ENCODE assay signal across 8 mouse cellular contexts in the genomic region with DNA sequence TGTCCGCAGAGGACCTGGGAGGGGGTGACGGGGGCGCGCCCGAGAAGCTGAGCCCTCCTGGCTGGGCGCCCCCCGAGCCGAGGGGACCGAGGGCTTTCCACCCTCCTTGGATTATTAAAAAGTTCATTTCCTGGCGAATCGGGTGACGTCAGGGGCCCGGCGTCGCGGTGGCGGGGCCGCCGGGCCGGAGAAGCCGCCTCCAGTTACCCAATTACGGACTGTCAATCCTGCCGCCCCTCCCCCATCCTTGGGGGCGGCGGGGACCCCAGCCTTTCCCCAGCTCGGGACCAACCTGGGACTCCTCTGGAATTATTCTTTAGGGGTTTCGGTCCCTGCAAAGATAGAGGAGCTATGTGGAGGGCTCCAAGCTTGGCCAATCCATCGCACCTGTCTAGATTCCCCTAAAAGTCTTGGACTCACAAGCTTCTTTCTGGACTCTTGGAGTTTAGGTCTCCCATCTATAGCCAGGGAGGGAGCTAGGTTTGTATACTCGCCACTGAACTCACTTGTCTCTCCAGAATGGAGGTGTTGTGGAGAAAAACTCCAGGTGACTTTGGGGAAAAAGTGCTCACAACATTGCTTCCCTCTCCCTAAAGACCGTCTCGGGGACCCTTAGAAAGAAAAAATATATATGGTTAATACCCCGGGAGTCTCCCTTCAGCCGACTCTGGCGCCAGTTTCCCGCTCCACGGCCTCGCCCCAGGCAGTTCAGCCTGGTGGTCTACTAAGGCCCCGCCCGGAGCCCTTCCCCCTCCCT. TPM values are rescaled to one million over a fixed set of nuclear protein-coding genes. Genes with fewer than 3 reads are reported as not detected.
DNase-seq lines count a peak whose midpoint lies in the region; ATAC-seq lines count a peak whose summit lies in the region.

No protein-coding gene starts in this region.

- H3K27ac ChIP-seq in forebrain, embryonic 14.5 days (ENCODE audit: low read depth, low read length), result no peak overlapping the region
- H3K27ac ChIP-seq in intestine, embryonic 14.5 days (ENCODE audit: low read depth), result no peak overlapping the region
- no peak overlapping the region for H3K27ac ChIP-seq in lung, embryonic 16.5 days (ENCODE audit: low read length)
- H3K27ac ChIP-seq in stomach, embryonic 16.5 days (ENCODE audit: low read length), result no peak overlapping the region

- peak; percentile 31 to 36 for DNase-seq in cerebellum, postnatal 10 days
- DNase-seq in cerebellum, postnatal 4 days (ENCODE audit: low spot score in 2 of 2), result no peak
- DNase-seq in forebrain, embryonic 14.5 days (ENCODE audit: low spot score), result no peak
- DNase-seq in intestine, embryonic 14.5 days (ENCODE audit: low spot score), result peak; percentile 72
- DNase-seq in cerebellum, adult 11 months, result no peak

- H3K4me1 ChIP-seq in forebrain, embryonic 14.5 days (ENCODE audit: control insufficient read depth, insufficient read depth, low read length), result peaks cover 10% of the 10 kb centered on the region; the same call in 1 of the 2 replicates
- H3K4me1 ChIP-seq in intestine, embryonic 14.5 days (replicated peaks; ENCODE audit: control insufficient read depth, insufficient read depth, low read length), result peaks cover 29% of the 10 kb centered on the region
- H3K4me1 ChIP-seq in lung, embryonic 16.5 days (replicated peaks; ENCODE audit: control insufficient read depth, insufficient read depth, low read length), result peaks cover 40% of the 10 kb centered on the region
- peaks cover 31% of the 10 kb centered on the region for H3K4me1 ChIP-seq in stomach, embryonic 16.5 days (ENCODE audit: control insufficient read depth, insufficient read depth, low read length)

- H3K27me3 ChIP-seq in forebrain, embryonic 14.5 days (replicated peaks; ENCODE audit: control insufficient read depth, insufficient read depth, low read length), result peaks cover 100% of the 10 kb centered on the region
- peaks cover 100% of the 10 kb centered on the region for H3K27me3 ChIP-seq in intestine, embryonic 14.5 days (replicated peaks; ENCODE audit: control insufficient read depth, insufficient read depth, low read length)
- H3K27me3 ChIP-seq in lung, embryonic 16.5 days (ENCODE audit: control insufficient read depth, insufficient read depth, low read depth, low read length), result peaks cover 100% of the 10 kb centered on the region
- H3K27me3 ChIP-seq in stomach, embryonic 16.5 days (ENCODE audit: control insufficient read depth, insufficient read depth, low read length), result peaks cover 100% of the 10 kb centered on the region

- WGBS in forebrain, embryonic 14.5 days, result under 1% methylated on average over 38 of the region's 39 CpGs
- WGBS in intestine, embryonic 14.5 days, result 1% methylated on average over 39 of the region's 39 CpGs
- 2% methylated on average over 37 of the region's 39 CpGs for WGBS in lung, embryonic 16.5 days
- 3% methylated on average over 39 of the region's 39 CpGs for WGBS in stomach, embryonic 16.5 days

- peak overlapping the region; percentile 19 for H3K4me3 ChIP-seq in forebrain, embryonic 14.5 days (ENCODE audit: low read depth, low read length)
- H3K4me3 ChIP-seq in intestine, embryonic 14.5 days (ENCODE audit: low read depth, low read length), result peak overlapping the region; percentile 26
- H3K4me3 ChIP-seq in lung, embryonic 16.5 days (ENCODE audit: low read length), result peak overlapping the region; percentile 52
- H3K4me3 ChIP-seq in stomach, embryonic 16.5 days (replicated peaks; ENCODE audit: low read length), result peak overlapping the region; percentile 51

- H3K9ac ChIP-seq in forebrain, embryonic 14.5 days (ENCODE audit: low read length), result no peak overlapping the region
- no peak overlapping the region; the same call in 1 of the 2 replicates for H3K9ac ChIP-seq in intestine, embryonic 14.5 days (ENCODE audit: low read length)
- H3K9ac ChIP-seq in lung, embryonic 16.5 days (ENCODE audit: low read length), result peak overlapping the region; percentile 61
- H3K9ac ChIP-seq in stomach, embryonic 16.5 days (ENCODE audit: low read length), result peak overlapping the region; percentile 54; the same call in 1 of the 2 replicates

- no peaks in the 10 kb centered on the region for H3K36me3 ChIP-seq in forebrain, embryonic 14.5 days (ENCODE audit: control insufficient read depth, insufficient read depth, low read length)
- H3K36me3 ChIP-seq in intestine, embryonic 14.5 days (ENCODE audit: control insufficient read depth, insufficient read depth, low read length), result no peaks in the 10 kb centered on the region
- no peaks in the 10 kb centered on the region for H3K36me3 ChIP-seq in lung, embryonic 16.5 days (ENCODE audit: control insufficient read depth, insufficient read depth, low read length)
- H3K36me3 ChIP-seq in stomach, embryonic 16.5 days (ENCODE audit: control insufficient read depth, insufficient read depth, low read length), result no peaks in the 10 kb centered on the region

- ATAC-seq in forebrain, embryonic 14.5 days, result no peak
- no peak for ATAC-seq in intestine, embryonic 14.5 days (replicated peaks; ENCODE audit: low FRiP score, low TSS enrichment, low read depth)
- ATAC-seq in lung, embryonic 16.5 days (ENCODE audit: low read depth), result no peak
- no peak for ATAC-seq in stomach, embryonic 16.5 days (ENCODE audit: insufficient read depth, low FRiP score)
- no peak for ATAC-seq in frontal cortex, adult (ENCODE audit: low TSS enrichment)

- H3K9me3 ChIP-seq in forebrain, embryonic 14.5 days (replicated peaks; ENCODE audit: control insufficient read depth, low read length), result no peaks in the 10 kb centered on the region
- no peaks in the 10 kb centered on the region for H3K9me3 ChIP-seq in intestine, embryonic 14.5 days (ENCODE audit: control insufficient read depth, low read length)
- H3K9me3 ChIP-seq in lung, embryonic 16.5 days (ENCODE audit: control insufficient read depth, low read length), result no peaks in the 10 kb centered on the region
- H3K9me3 ChIP-seq in stomach, embryonic 16.5 days (replicated peaks; ENCODE audit: control insufficient read depth, low read length), result no peaks in the 10 kb centered on the region

- H3K4me2 ChIP-seq in forebrain, embryonic 14.5 days (ENCODE audit: low read length), result peak overlapping the region; percentile 45
- peak overlapping the region; percentile 62 for H3K4me2 ChIP-seq in intestine, embryonic 14.5 days (ENCODE audit: low read length)
- peak overlapping the region; percentile 83 for H3K4me2 ChIP-seq in lung, embryonic 16.5 days (ENCODE audit: low read depth, low read length)
- H3K4me2 ChIP-seq in stomach, embryonic 16.5 days (ENCODE audit: low read depth, low read length), result peak overlapping the region; percentile 70

RNA-seq across cellular contexts. Expression of a gene that starts 3.8 kb away (rescaled TPM):
- 1.5 and 1.6 TPM in 2 replicates for polyA plus RNA-seq in forebrain, embryonic 14.5 days (2014; fragmentation: Nextera tagmentation; extraction: Ambion mirVana)
- 3.7 and 4.7 TPM in 2 replicates for polyA plus RNA-seq in intestine, embryonic 14.5 days (2014; fragmentation: Nextera tagmentation; extraction: Ambion mirVana)
- polyA plus RNA-seq in lung, embryonic 16.5 days (2015; fragmentation: Nextera tagmentation; extraction: Ambion mirVana), result 23.6 and 23.9 TPM in 2 replicates
- polyA plus RNA-seq in stomach, embryonic 16.5 days (2015; fragmentation: Nextera tagmentation; extraction: Ambion mirVana), result 5.5 TPM in 2 replicates

RNA-seq across cellular contexts. Expression of a gene that starts 24.6 kb away (rescaled TPM):
- polyA plus RNA-seq in forebrain, embryonic 14.5 days (2014; fragmentation: Nextera tagmentation; extraction: Ambion mirVana), result not detected in 2 replicates
- not detected in 2 replicates for polyA plus RNA-seq in intestine, embryonic 14.5 days (2014; fragmentation: Nextera tagmentation; extraction: Ambion mirVana)
- polyA plus RNA-seq in lung, embryonic 16.5 days (2015; fragmentation: Nextera tagmentation; extraction: Ambion mirVana), result not detected in 2 replicates
- polyA plus RNA-seq in stomach, embryonic 16.5 days (2015; fragmentation: Nextera tagmentation; extraction: Ambion mirVana), result not detected in 2 replicates

Comparison
In these comparisons a context has a peak if more than half of its experiments do, and no peak if none do; other contexts are left out.
1. DNase-seq: peak in cerebellum, postnatal 10 days (2 of 2) and intestine, embryonic 14.5 days (single experiment); none in cerebellum, postnatal 4 days (0 of 2), forebrain, embryonic 14.5 days (single experiment) and cerebellum, adult 11 months (single experiment).
2. H3K9ac ChIP-seq: peak in lung, embryonic 16.5 days (single experiment) and stomach, embryonic 16.5 days (single experiment); none in forebrain, embryonic 14.5 days (single experiment) and intestine, embryonic 14.5 days (single experiment).
3. Peak in every context shown above with its lines, with median percentiles within 50 percentile points of each other: H3K4me2 ChIP-seq and H3K4me3 ChIP-seq.